Mouse (Mus musculus): ENCODE measurements around the gene Rad51b.

DNA sequence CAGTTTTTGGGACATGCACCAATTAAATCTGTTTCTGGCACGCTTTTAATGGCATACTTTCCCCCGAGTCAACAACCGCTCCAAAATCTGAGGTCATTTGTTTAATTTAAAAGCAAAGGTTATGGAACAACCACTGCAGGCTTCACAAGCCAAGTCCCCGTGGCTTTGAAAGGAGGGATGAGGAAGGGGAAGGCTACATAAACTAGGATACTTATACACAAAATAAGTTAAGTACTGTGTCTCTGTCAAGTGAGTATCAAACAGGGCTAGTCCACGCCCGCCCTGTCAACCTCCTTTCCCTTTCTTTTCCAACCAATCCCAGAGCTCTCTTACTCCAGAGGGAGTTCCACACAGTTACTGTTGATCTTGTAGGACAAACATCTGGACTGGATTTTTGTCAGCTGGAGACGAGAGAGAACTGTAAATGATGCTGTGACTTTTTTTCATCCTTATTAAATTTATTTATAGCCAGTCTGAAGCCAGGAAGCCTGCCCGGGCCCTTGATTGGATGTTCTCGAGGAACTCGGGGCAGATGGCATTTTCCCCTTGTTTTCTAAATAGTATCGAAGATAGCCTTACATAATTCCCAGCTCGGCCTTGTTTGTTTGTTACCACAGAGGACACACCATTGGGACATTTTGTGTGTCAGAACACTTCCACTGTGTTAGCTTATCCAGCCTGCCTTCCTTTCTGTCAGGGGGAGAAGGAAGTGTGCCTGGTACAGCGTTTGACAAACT is 378.5 kb downstream of the Rad51b start:
- TF ChIP-seq POLR2A (IDR thresholded peaks at IDR 0.05; ENCODE audit: borderline replicate concordance, extremely low read depth, low read depth, low read length) (no peak), CTCF (IDR thresholded peaks at IDR 0.05; ENCODE audit: insufficient read depth, low read length) (no peak)
